Mouse (Mus musculus): Measurements from ENCODE around the gene Vcp. TPM values are rescaled to one million over a fixed set of nuclear protein-coding genes. Genes with fewer than 3 reads are reported as not detected.
A peak's percentile ranks its signal among the peaks of the same experiment; 100 is the strongest.

Vcp gene
- polyA plus RNA-seq, 1 experiment from 2014 or later = 571 TPM

DNA sequence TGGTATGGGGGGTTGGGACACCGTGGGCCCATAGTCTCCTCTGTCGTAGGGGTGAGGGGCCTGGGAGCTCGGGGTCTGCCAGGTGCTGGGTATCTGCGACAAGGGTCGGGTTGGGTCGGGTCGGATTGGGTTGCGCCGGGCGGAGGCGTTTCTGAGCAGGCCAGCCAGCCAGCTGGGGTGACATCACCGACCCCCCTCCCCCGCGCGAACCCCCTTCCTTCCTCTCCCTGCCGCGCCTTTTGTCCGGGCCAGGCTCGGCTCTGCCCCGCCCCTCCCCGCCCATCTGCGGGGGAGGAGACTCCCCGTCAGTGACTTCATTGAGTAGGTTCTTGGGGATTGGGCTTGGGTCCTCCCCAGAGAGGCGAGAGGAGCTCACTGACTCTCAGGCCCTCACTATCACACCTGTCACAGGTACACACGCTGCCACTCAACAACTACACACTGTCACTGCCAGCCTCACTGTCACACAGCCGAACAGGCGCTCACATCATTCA, 50.2 kb downstream of the Vcp start:
- H3K9me3 ChIP-seq (replicated peaks) = no peaks in the 10 kb centered on the region
- WGBS = under 1% methylated on average over 25 of the region's 27 CpGs
- ATAC-seq (replicated peaks; ENCODE audit: low FRiP score) = peak; percentile 74

GRCm38 (mm10) chr4:42949676-42950051, 50.6 kb downstream of the Vcp start, which contains the start of gene Dnajb5:
Gene Dnajb5, plus strand, starts transcription at chr4:42949814.
- H3K36me3 ChIP-seq = no peaks in the 10 kb centered on the region
- H3K9me3 ChIP-seq (replicated peaks) = no peaks in the 10 kb centered on the region
- peak within 1 kb of the TSS; percentile 84 for H3K4me2 ChIP-seq
- peak within 1 kb of the TSS; percentile 85 for H3K27ac ChIP-seq
- H3K4me1 ChIP-seq = peaks cover 47% of the 10 kb centered on the region
- WGBS = under 1% methylated on average over 37 of the region's 39 CpGs
- ATAC-seq (replicated peaks; ENCODE audit: low FRiP score) = peak; percentile 96
- peak within 1 kb of the TSS; percentile 80 for H3K4me3 ChIP-seq (replicated peaks)
- H3K9ac ChIP-seq = peak within 1 kb of the TSS; percentile 79
- H3K27me3 ChIP-seq = peaks cover 16% of the 10 kb centered on the region

More for the DNA sequence above, 50.2 kb downstream of the Vcp start:
- peaks cover 16% of the 10 kb centered on the region for H3K27me3 ChIP-seq
- peaks cover 48% of the 10 kb centered on the region for H3K4me1 ChIP-seq
- H3K36me3 ChIP-seq = no peaks in the 10 kb centered on the region
- H3K27ac ChIP-seq = peak overlapping the region; percentile 85
- peak overlapping the region; percentile 80 for H3K4me3 ChIP-seq (replicated peaks)
- H3K9ac ChIP-seq = peak overlapping the region; percentile 79
- peak overlapping the region; percentile 84 for H3K4me2 ChIP-seq

DNA sequence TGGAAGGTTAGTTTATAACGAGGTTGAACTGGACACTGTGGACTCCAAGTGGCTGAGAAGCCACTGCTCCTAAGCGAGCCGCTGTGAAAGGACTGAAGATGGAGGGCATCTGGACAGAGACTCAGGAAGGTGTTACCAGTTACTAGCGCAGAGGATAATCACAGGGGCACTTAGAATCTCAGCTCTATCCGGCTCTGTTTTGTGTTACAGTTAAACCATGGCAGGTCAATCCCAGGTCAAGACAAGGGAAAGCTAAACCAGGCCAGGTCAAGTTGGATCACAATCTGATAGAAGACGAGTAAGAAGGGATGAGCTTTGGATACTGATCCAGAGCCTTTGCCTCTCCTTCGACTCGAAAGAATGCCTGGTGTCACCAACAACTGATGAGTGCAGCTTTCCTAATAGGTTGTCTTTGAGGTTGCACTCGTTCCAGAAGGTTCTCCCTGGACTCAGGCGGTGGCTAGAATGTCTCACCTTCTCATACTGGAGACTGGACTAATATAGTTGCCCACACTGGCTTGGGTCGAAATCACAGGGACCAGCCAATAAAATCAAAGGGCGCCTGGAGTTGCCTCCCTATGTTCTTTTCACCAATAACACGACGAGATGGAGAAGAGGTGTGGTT, 51.1 kb downstream of the Vcp start:
- H3K4me3 ChIP-seq (replicated peaks) = peak overlapping the region; percentile 80
- H3K4me2 ChIP-seq = peak overlapping the region; percentile 84
- no peak for ATAC-seq (replicated peaks; ENCODE audit: low FRiP score)
- no peaks in the 10 kb centered on the region for H3K36me3 ChIP-seq
- 0 out of 2 replicates have a peak overlapping the region, but pooled peaks have one; percentile 27 for H3K9ac ChIP-seq
- peaks cover 16% of the 10 kb centered on the region for H3K27me3 ChIP-seq
- H3K27ac ChIP-seq = no peak overlapping the region
- peaks cover 43% of the 10 kb centered on the region for H3K4me1 ChIP-seq
- no peaks in the 10 kb centered on the region for H3K9me3 ChIP-seq (replicated peaks)
- 8% methylated on average over 14 of the region's 14 CpGs for WGBS

DNA sequence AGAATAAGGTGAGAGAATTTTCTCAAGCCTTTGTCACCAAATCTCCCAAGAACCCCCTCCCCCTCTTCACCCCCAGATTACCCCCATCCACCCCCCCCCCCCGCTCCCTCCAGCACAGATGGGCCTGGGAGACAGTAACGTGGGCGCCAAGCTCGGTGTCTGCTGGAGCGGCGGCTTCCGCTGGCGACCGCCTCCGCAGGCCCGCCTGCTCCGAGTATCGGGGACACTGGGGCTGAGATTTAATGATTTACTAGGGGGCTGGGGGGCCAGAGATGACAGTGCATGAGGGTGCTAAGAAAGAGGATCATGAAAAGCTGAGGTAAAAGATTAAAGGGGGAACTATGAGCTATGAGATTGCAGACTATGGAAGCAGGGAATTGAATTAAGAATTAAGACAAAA, 51.8 kb downstream of the Vcp start:
- WGBS = 33% methylated on average over 12 of the region's 13 CpGs
- Histone ChIP-seq H3K9me3 (replicated peaks) (no peaks in the 10 kb centered on the region), H3K4me1 (peaks cover 37% of the 10 kb centered on the region), H3K9ac (no peak overlapping the region), H3K27ac (no peak overlapping the region), H3K36me3 (no peaks in the 10 kb centered on the region), H3K4me3 (replicated peaks) (no peak overlapping the region), H3K27me3 (peaks cover 16% of the 10 kb centered on the region), H3K4me2 (0 out of 2 replicates have a peak overlapping the region, but pooled peaks have one; percentile 14)
- no peak for ATAC-seq (replicated peaks; ENCODE audit: low FRiP score)

DNA sequence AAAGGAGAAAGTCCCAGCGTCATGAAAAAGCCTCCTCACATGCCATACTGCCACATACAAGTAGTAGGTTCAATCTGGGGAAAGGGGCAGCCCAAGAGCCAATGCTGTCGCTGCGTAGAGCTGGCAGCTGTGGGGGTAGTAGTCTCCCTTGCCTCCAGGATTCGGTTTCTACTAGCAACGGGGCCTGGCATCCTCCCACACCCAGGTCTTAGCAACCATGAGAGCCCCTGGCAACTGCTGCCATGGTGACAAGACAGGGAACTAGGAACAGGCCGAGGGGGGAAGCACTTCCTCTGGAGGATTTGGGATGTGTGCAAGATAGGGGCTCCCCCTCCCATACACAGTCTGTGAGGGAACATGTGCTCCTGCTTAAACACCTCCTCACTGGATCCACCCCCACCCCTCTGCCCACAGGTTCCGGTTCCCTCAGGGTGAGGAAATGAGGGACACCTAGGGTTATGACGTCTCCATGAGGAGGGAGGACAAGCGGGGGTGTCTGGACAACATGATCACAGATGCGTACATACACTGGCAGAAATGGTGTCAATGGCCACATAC, 53.5 kb downstream of the Vcp start:
- Histone ChIP-seq H3K36me3 (no peaks in the 10 kb centered on the region), H3K27ac (no peak overlapping the region), H3K4me2 (no peak overlapping the region), H3K4me3 (replicated peaks) (no peak overlapping the region), H3K27me3 (peaks cover 19% of the 10 kb centered on the region), H3K9ac (no peak overlapping the region), H3K9me3 (replicated peaks) (no peaks in the 10 kb centered on the region), H3K4me1 (peaks cover 27% of the 10 kb centered on the region)
- no peak for ATAC-seq (replicated peaks; ENCODE audit: low FRiP score)
- WGBS = 45% methylated on average over 10 of the region's 10 CpGs

DNA sequence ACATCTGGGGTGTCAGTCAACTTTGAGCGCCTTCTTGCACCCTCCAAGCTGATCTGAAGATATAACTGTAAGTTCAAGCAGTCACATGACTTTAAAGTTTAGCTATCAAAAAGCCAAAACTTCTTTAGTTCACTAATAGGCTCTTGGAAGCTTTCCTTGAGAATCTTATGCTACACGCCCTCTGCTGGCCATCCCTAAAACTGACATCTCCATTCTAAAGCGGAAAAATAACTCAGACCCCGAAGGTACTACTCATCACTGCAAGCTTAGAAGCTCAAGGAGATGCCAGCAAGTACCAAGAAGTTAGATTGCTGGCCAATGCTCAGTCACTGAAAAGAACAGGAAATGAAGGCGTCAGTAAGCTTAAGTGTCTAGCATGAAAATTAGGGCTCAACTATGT, 54.4 kb downstream of the Vcp start:
- H3K36me3 ChIP-seq = no peaks in the 10 kb centered on the region
- H3K9me3 ChIP-seq (replicated peaks) = no peaks in the 10 kb centered on the region
- no peak overlapping the region for H3K4me3 ChIP-seq (replicated peaks)
- H3K4me1 ChIP-seq = peaks cover 19% of the 10 kb centered on the region
- no peak overlapping the region for H3K4me2 ChIP-seq
- ATAC-seq (replicated peaks; ENCODE audit: low FRiP score) = no peak
- 8% methylated on average over 5 of the region's 5 CpGs for WGBS
- H3K9ac ChIP-seq = no peak overlapping the region
- H3K27ac ChIP-seq = no peak overlapping the region
- H3K27me3 ChIP-seq = peaks cover 19% of the 10 kb centered on the region

- Histone ChIP-seq H3K9me3 (replicated peaks) (no peaks in the 10 kb centered on the region), H3K27ac (no peak overlapping the region), H3K4me1 (peaks cover 14% of the 10 kb centered on the region), H3K27me3 (peaks cover 19% of the 10 kb centered on the region), H3K9ac (no peak overlapping the region), H3K4me3 (replicated peaks) (no peak overlapping the region), H3K4me2 (no peak overlapping the region), H3K36me3 (no peaks in the 10 kb centered on the region)
- no peak for ATAC-seq (replicated peaks; ENCODE audit: low FRiP score)
- 86% methylated on average over 3 of the region's 3 CpGs for WGBS
Observed at GRCm38 (mm10) chr4:42945445-42945844, 54.9 kb downstream of the Vcp start.

DNA sequence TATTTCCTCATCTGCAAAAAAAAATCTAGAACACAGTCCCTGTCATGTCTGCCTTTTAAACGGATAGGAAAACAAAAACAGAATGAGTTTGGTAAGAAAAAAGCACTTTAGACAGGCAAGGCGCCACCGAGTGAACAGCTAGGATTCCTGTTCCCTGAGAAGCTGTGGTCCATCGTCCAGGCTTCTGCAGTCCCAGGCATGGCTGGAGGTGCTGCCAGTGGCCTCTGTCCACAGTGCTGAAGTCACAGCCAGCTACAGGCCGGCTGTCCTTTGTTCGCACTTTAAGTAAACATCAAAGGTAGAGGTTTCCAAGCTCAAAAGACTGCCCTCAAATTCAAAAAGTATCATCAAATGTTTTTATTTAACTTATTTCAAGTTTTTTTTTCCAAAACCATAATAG, 55.3 kb downstream of the Vcp start:
- no peak overlapping the region for H3K4me3 ChIP-seq (replicated peaks)
- ATAC-seq (replicated peaks; ENCODE audit: low FRiP score) = no peak
- peaks cover 10% of the 10 kb centered on the region for H3K4me1 ChIP-seq
- H3K27me3 ChIP-seq = peaks cover 19% of the 10 kb centered on the region
- no peak overlapping the region for H3K27ac ChIP-seq
- no peaks in the 10 kb centered on the region for H3K36me3 ChIP-seq
- no peak overlapping the region for H3K4me2 ChIP-seq
- 6% methylated on average over 6 of the region's 6 CpGs for WGBS
- H3K9me3 ChIP-seq (replicated peaks) = no peaks in the 10 kb centered on the region
- H3K9ac ChIP-seq = no peak overlapping the region

DNA sequence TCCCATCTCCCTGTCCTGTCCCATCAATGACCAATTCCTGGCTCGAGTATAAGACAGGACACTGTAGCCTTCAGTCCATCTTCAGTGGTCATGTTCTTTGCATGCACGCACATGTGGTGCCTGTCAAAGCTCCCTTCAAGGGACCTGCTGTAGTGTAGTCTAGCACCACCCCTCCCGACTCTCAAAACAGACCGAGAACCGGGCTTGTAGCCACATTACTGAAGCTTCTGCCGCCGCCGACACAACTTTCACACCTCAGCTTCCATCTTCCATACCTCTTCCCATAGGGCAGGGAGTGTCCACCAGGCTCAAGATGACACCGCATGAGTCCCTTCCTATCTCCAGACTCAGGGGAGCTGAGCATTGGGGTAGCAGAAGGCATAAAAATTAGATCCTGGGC, 56.1 kb downstream of the Vcp start:
- Histone ChIP-seq H3K4me3 (replicated peaks) (no peak overlapping the region), H3K9me3 (replicated peaks) (no peaks in the 10 kb centered on the region), H3K27me3 (peaks cover 19% of the 10 kb centered on the region), H3K4me2 (no peak overlapping the region), H3K9ac (no peak overlapping the region), H3K36me3 (no peaks in the 10 kb centered on the region), H3K4me1 (peaks cover 7% of the 10 kb centered on the region), H3K27ac (no peak overlapping the region)
- WGBS = 82% methylated on average over 9 of the region's 9 CpGs
- ATAC-seq (replicated peaks; ENCODE audit: low FRiP score) = no peak

DNA sequence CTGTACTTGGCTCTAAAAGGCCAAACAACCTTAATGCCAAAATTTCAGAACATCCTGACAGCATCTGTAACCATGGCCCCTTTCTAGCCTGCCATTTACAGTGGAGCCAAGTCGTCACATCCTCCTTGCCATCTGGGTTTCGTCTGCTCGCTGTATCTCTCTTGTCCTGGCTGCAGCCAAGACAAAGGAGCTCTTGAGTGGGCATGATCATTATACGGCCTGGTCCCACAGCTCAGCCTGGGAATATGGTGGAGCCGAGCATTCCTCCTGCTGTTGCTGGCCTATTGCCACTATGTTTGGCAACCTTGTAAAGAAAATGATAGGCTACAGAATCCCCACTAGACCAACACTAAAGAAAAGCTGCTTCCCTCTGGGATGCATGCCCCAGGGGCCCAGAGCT, 57.0 kb downstream of the Vcp start:
- ATAC-seq (replicated peaks; ENCODE audit: low FRiP score) = no peak

DNA sequence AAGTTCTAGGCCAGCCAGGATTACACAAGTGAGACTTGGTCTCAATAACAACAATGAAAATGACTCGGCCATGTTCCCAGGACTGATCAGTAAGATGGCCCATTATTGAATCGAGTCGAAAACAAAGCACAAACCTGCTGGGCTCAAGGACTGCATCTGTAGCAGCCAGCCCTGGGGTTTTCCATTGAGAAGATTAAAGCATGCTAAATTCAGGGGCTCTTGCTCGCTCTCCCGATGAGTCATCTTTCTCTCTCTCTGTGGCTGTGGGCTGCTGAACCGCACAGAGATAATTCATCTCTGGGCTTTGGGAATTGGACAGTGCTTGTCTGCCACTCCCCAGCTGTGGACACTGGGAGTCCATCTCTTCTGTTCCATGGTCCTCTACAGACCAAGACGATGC, 58.9 kb downstream of the Vcp start:
- Histone ChIP-seq H3K4me1 (no peaks in the 10 kb centered on the region), H3K4me2 (no peak overlapping the region), H3K9ac (no peak overlapping the region), H3K36me3 (no peaks in the 10 kb centered on the region), H3K27ac (no peak overlapping the region), H3K27me3 (peaks cover 20% of the 10 kb centered on the region), H3K4me3 (replicated peaks) (no peak overlapping the region), H3K9me3 (replicated peaks) (no peaks in the 10 kb centered on the region)
- no peak for ATAC-seq (replicated peaks; ENCODE audit: low FRiP score)
- 81% methylated on average over 7 of the region's 7 CpGs for WGBS

More for the DNA sequence above, 57.0 kb downstream of the Vcp start:
- no peak overlapping the region for H3K4me2 ChIP-seq
- no peak overlapping the region for H3K27ac ChIP-seq
- no peak overlapping the region for H3K4me3 ChIP-seq (replicated peaks)
- H3K9ac ChIP-seq = no peak overlapping the region
- 72% methylated on average over 5 of the region's 5 CpGs for WGBS
- H3K4me1 ChIP-seq = no peaks in the 10 kb centered on the region
- H3K27me3 ChIP-seq = peaks cover 22% of the 10 kb centered on the region
- no peaks in the 10 kb centered on the region for H3K9me3 ChIP-seq (replicated peaks)
- no peaks in the 10 kb centered on the region for H3K36me3 ChIP-seq

DNA sequence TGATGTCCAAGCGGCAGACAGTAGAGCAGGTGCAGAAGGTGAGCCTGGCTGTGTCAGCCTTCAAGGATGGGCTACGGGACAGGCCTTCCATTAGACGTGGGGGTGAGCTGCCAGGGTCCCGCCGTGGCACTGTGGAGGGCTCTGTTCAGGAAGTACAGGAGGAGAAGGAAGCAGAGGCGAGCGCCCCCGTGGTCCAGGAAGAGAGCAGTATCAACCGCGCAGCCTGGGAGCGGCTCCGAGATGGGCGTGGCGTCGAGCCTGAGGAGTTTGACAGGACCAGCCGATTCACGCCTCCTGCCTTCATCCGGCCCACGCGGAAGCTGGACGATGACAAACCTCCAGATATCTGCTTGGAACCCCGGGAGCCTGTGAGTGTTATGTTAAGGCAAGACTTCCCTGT, 66.7 kb downstream of the Vcp start:
- Histone ChIP-seq H3K4me2 (peak overlapping the region; percentile 49), H3K9ac (no peak overlapping the region), H3K27ac (no peak overlapping the region), H3K36me3 (no peaks in the 10 kb centered on the region), H3K27me3 (peaks cover 45% of the 10 kb centered on the region), H3K4me3 (replicated peaks) (peak overlapping the region; percentile 18), H3K4me1 (peaks cover 7% of the 10 kb centered on the region; the same call in 1 of the 2 replicates), H3K9me3 (replicated peaks) (no peaks in the 10 kb centered on the region)
- 5% methylated on average over 22 of the region's 22 CpGs for WGBS
- no peak for ATAC-seq (replicated peaks; ENCODE audit: low FRiP score)

Measured in kidney, embryonic 15.5 days (tissue).